Mouse (Mus musculus): Measurements from ENCODE around the gene Zdhhc12. TPM values are rescaled to one million over a fixed set of nuclear protein-coding genes. Genes with fewer than 3 reads are reported as not detected.

Zdhhc12 gene
- polyA plus RNA-seq, 1 experiment: 39.0 TPM

- Histone ChIP-seq H3K36me3 (ENCODE audit: control insufficient read depth, insufficient read depth, low read length, poor library complexity, severe bottlenecking) (no peaks in the 10 kb centered on the region), H3K4me1 (ENCODE audit: control insufficient read depth, insufficient read depth, low read length) (peaks cover 2% of the 10 kb centered on the region), H3K9me3 (replicated peaks; ENCODE audit: control insufficient read depth, insufficient read depth, low read length, poor library complexity, severe bottlenecking) (no peaks in the 10 kb centered on the region), H3K27ac (ENCODE audit: insufficient read depth, low read length) (peak overlapping the region; percentile 90), H3K9ac (ENCODE audit: low read depth, poor library complexity, severe bottlenecking) (no peak overlapping the region), H3K4me3 (ENCODE audit: low read depth, low read length) (no peak overlapping the region), H3K27me3 (ENCODE audit: control insufficient read depth, insufficient read depth, low read length, poor library complexity, severe bottlenecking) (no peaks in the 10 kb centered on the region)
- TF ChIP-seq CTCF (IDR thresholded peaks at IDR 0.05; ENCODE audit: low read depth, low read length): peak; percentile 97
- no peak for TF ChIP-seq EP300 (IDR thresholded peaks at IDR 0.05; ENCODE audit: insufficient read depth, low read depth, low read length)
Observed at GRCm38 (mm10) chr2:30042445-30042844, 51.0 kb downstream of the Zdhhc12 start.

Other genes with a start within 250 kb of the Zdhhc12 start
- 24.6 and 25.9 TPM in 2 replicates for gene Cercam, start 224.5 kb downstream of the Zdhhc12 start, polyA plus RNA-seq (2011; ENCODE audit: insufficient read depth, insufficient read length, low read depth, missing spikeins)
- 241 and 257 TPM in 2 replicates for gene Odf2, start 204.4 kb downstream of the Zdhhc12 start, polyA plus RNA-seq (2011; ENCODE audit: insufficient read depth, insufficient read length, low read depth, missing spikeins)
- 56.4 and 59.7 TPM in 2 replicates for gene Gle1, start 158.2 kb downstream of the Zdhhc12 start, polyA plus RNA-seq (2011; ENCODE audit: insufficient read depth, insufficient read length, low read depth, missing spikeins)
- 200 and 235 TPM in 2 replicates for gene Sptan1, start 128.1 kb downstream of the Zdhhc12 start, polyA plus RNA-seq (2011; ENCODE audit: insufficient read depth, insufficient read length, low read depth, missing spikeins)
- gene Wdr34, start 44.8 kb downstream of the Zdhhc12 start, polyA plus RNA-seq (2011; ENCODE audit: insufficient read depth, insufficient read length, low read depth, missing spikeins): 20.6 and 22.2 TPM in 2 replicates
- 1,058 and 1,233 TPM in 2 replicates for gene Set, start 36.3 kb downstream of the Zdhhc12 start, polyA plus RNA-seq (2011; ENCODE audit: insufficient read depth, insufficient read length, low read depth, missing spikeins)
- gene Pkn3, start 16.0 kb downstream of the Zdhhc12 start, polyA plus RNA-seq (2011; ENCODE audit: insufficient read depth, insufficient read length, low read depth, missing spikeins): 15.2 and 17.2 TPM in 2 replicates
- 33.8 and 35.1 TPM in 2 replicates for gene Zer1, start 30.9 kb upstream of the Zdhhc12 start, polyA plus RNA-seq (2011; ENCODE audit: insufficient read depth, insufficient read length, low read depth, missing spikeins)
- gene Tbc1d13, start 40.1 kb upstream of the Zdhhc12 start, polyA plus RNA-seq (2011; ENCODE audit: insufficient read depth, insufficient read length, low read depth, missing spikeins): 171 and 173 TPM in 2 replicates
- gene Endog, start 77.8 kb upstream of the Zdhhc12 start, polyA plus RNA-seq (2011; ENCODE audit: insufficient read depth, insufficient read length, low read depth, missing spikeins): 6.5 and 8.0 TPM in 2 replicates
- 45.9 and 50.5 TPM in 2 replicates for gene Spout1, start 84.8 kb upstream of the Zdhhc12 start, polyA plus RNA-seq (2011; ENCODE audit: insufficient read depth, insufficient read length, low read depth, missing spikeins)
- 9.6 and 12.3 TPM in 2 replicates for gene Kyat1, start 112.2 kb upstream of the Zdhhc12 start, polyA plus RNA-seq (2011; ENCODE audit: insufficient read depth, insufficient read length, low read depth, missing spikeins)
- 19.2 and 22.0 TPM in 2 replicates for gene Lrrc8a, start 144.1 kb upstream of the Zdhhc12 start, polyA plus RNA-seq (2011; ENCODE audit: insufficient read depth, insufficient read length, low read depth, missing spikeins)
- 1.5 TPM in 1 of 2 replicates, not detected in the other for gene Gm28035, start 146.9 kb upstream of the Zdhhc12 start, polyA plus RNA-seq (2011; ENCODE audit: insufficient read depth, insufficient read length, low read depth, missing spikeins)
- 11.4 and 13.0 TPM in 2 replicates for gene Phyhd1, start 172.6 kb upstream of the Zdhhc12 start, polyA plus RNA-seq (2011; ENCODE audit: insufficient read depth, insufficient read length, low read depth, missing spikeins)
- 114 and 138 TPM in 2 replicates for gene Gm28038, start 187.4 kb upstream of the Zdhhc12 start, polyA plus RNA-seq (2011; ENCODE audit: insufficient read depth, insufficient read length, low read depth, missing spikeins)
- gene Dolk, start 192.7 kb upstream of the Zdhhc12 start, polyA plus RNA-seq (2011; ENCODE audit: insufficient read depth, insufficient read length, low read depth, missing spikeins): 3.4 and 3.8 TPM in 2 replicates
- gene Nup188, start 192.7 kb upstream of the Zdhhc12 start, polyA plus RNA-seq (2011; ENCODE audit: insufficient read depth, insufficient read length, low read depth, missing spikeins): 134 and 138 TPM in 2 replicates

Measured in ES-Bruce4 (cell line).